Mouse (Mus musculus) ES-CJ7 (cell line): ENCODE measurements around the gene 1700067K01Rik.
"Not testable (repeated sequence)": the region's sequence is repeated elsewhere in the genome, so short reads cannot be mapped to it uniquely, and the experiment has no call there.

Experiments
- DNase-seq: peaks from one replicate; pipeline ENCODE4 v3.0.0; 2011; ENCODE audit warnings: low read depth, low spot score

1700067K01Rik gene

GRCm38 (mm10) chr8:83982449-83982848 lies 18.9 kb upstream of the 1700067K01Rik start:
- no peak for DNase-seq

GRCm38 (mm10) chr8:83983222-83983621 lies 18.1 kb upstream of the 1700067K01Rik start:
- not testable (repeated sequence) for DNase-seq

GRCm38 (mm10) chr8:83989243-83989642 lies 12.1 kb upstream of the 1700067K01Rik start:
- DNase-seq, result no peak

GRCm38 (mm10) chr8:83990170-83990569 lies 11.1 kb upstream of the 1700067K01Rik start:
- no peak for DNase-seq

- no peak for DNase-seq
Observed at GRCm38 (mm10) chr8:83992488-83992887, 8.8 kb upstream of the 1700067K01Rik start.

GRCm38 (mm10) chr8:83994030-83994429 lies 7.3 kb upstream of the 1700067K01Rik start:
- DNase-seq, result no peak

- no peak for DNase-seq
Observed at GRCm38 (mm10) chr8:83995973-83996372, 5.3 kb upstream of the 1700067K01Rik start.

- DNase-seq, result peak; percentile 92
Observed at GRCm38 (mm10) chr8:83996567-83997505, 4.5 kb upstream of the 1700067K01Rik start.

- DNase-seq, result no peak
Observed at GRCm38 (mm10) chr8:83997511-83998141, 3.7 kb upstream of the 1700067K01Rik start, which contains the start of gene Samd1. Gene Samd1 (plus strand): TSS chr8:83997672.

- DNase-seq, result peak; percentile 92
Observed at GRCm38 (mm10) chr8:83998231-83999056, 2.9 kb upstream of the 1700067K01Rik start.

GRCm38 (mm10) chr8:83999057-83999705 lies 2.1 kb upstream of the 1700067K01Rik start:
- no peak for DNase-seq

GRCm38 (mm10) chr8:83999825-84000224 lies 1.5 kb upstream of the 1700067K01Rik start:
- DNase-seq, result no peak

GRCm38 (mm10) chr8:84002957-84003611 lies 1.8 kb downstream of the 1700067K01Rik start:
- no peak for DNase-seq

GRCm38 (mm10) chr8:84003612-84004246 lies 2.4 kb downstream of the 1700067K01Rik start:
- no peak for DNase-seq

- DNase-seq, result peak; percentile 98
Observed at GRCm38 (mm10) chr8:84004533-84005201, 3.4 kb downstream of the 1700067K01Rik start.

- DNase-seq, result not testable (repeated sequence)
Observed at GRCm38 (mm10) chr8:84005502-84005901, 4.2 kb downstream of the 1700067K01Rik start.

GRCm38 (mm10) chr8:84008362-84008761 lies 7.1 kb downstream of the 1700067K01Rik start:
- DNase-seq, result peak; percentile 95

GRCm38 (mm10) chr8:84009876-84010275 lies 8.6 kb downstream of the 1700067K01Rik start:
- DNase-seq, result peak; percentile 90
